Mouse (Mus musculus): ENCODE results near the gene 2410002F23Rik. TPM values are rescaled to one million over a fixed set of nuclear protein-coding genes. Genes with fewer than 3 reads are reported as not detected.
A peak's percentile ranks its signal among the peaks of the same experiment; 100 is the strongest.

Gene 2410002F23Rik
- polyA plus RNA-seq, 1 experiment: 40.9 TPM

DNA sequence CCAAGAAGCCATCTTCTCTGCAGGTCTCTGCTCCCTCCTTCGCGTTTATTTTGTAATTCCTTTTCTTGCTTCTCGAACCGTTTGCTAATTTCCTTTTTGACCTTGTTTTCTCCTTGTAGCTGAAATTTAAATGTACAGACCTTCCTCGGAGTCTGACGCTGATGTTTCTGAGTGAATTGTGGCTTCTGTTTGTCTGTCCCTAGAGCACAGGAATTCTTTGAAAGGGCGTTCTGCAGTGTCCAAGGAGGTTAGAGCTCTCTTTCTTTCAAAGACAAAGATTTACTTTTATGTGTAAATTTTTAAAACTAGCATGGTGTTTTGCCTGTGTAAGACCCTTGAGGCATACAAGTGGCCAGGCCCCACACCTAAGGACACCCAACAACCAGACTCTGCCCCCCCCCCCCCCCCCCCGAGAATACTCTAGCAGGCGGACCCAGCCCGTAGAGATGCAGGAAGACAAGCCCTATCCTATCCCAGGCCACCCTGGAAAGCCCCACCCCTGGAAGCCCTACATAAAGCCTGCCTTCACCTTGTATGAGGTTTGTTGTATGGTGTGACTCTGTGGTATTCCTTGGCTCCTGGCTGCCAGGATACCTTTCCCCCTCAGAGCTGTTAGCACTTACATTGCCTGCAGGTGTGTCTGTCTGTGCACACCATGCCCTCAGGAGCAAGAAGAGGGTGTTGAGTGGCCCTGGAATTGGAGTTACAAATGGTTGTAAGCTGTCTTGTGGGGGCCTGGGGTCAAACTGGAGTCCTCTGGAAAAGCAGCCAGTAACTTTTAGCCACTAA, 30.1 kb downstream of the 2410002F23Rik start:
- Histone ChIP-seq H3K4me2 (ENCODE audit: low read depth) (no peak overlapping the region), H3K79me2 (ENCODE audit: control insufficient read depth, insufficient read depth) (no peaks in the 10 kb centered on the region), H3K27me3 (ENCODE audit: control insufficient read depth, insufficient read depth, insufficient read length) (peaks cover 58% of the 10 kb centered on the region)

DNA sequence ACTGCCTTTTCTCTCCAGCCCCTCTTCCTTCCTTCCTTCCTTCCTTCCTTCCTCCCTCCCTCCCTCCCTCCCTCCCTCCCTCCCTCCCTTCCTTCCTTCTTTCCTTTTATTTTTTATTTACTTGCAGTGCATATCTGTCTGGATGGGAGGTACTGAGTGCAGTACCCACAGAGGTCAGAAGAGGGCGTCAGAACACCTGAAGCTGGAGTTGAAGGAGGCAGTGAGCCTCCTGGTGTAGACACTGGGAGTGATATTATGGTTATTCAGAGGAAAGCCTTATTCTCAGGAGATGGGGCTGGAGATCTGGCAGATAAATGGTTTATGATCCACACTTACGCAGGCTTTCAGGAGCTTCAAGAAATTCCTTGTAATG, 30.7 kb downstream of the 2410002F23Rik start:
- TF ChIP-seq TCF12 (IDR thresholded peaks at IDR 0.05; ENCODE audit: insufficient read depth, poor library complexity, severe bottlenecking) (no peak), MYOD1 (IDR thresholded peaks at IDR 0.05; ENCODE audit: control insufficient read depth in 1 of 3, insufficient read length in 2 of 3, low read depth in 2 of 3) (no peak)
- Histone ChIP-seq H3K79me2 (ENCODE audit: control insufficient read depth, insufficient read depth) (no peaks in the 10 kb centered on the region), H3K36me3 (ENCODE audit: control insufficient read depth, insufficient read depth) (no peaks in the 10 kb centered on the region), H3ac (ENCODE audit: control insufficient read depth, insufficient read length) (no peak overlapping the region), H3K4me3 (no peak overlapping the region), H3K4me2 (ENCODE audit: low read depth) (no peak overlapping the region), H3K27me3 (ENCODE audit: control insufficient read depth, insufficient read depth, insufficient read length) (peaks cover 58% of the 10 kb centered on the region)

More for the DNA sequence above, 30.1 kb downstream of the 2410002F23Rik start:
- no peaks in the 10 kb centered on the region for H3K36me3 ChIP-seq (ENCODE audit: control insufficient read depth, insufficient read depth)
- TF ChIP-seq TCF12 (IDR thresholded peaks at IDR 0.05; ENCODE audit: insufficient read depth, poor library complexity, severe bottlenecking) (no peak), POLR2AphosphoS2 (IDR thresholded peaks at IDR 0.05; ENCODE audit: insufficient read length, low read depth) (no peak), MYOD1 (IDR thresholded peaks at IDR 0.05; ENCODE audit: control insufficient read depth in 1 of 3, insufficient read length in 2 of 3, low read depth in 2 of 3) (no peak), MYOG (IDR thresholded peaks at IDR 0.05; ENCODE audit: control insufficient read depth in 1 of 3, insufficient read depth in 1 of 3, insufficient read length in 2 of 3, low read depth in 2 of 3) (no peak), E2F4 (IDR thresholded peaks at IDR 0.05; ENCODE audit: insufficient read depth) (no peak), POLR2A (IDR thresholded peaks at IDR 0.05; ENCODE audit: insufficient read length, low read depth) (no peak), SRF (IDR thresholded peaks at IDR 0.05; ENCODE audit: control insufficient read depth, insufficient read length, low read depth) (no peak), CEBPB (IDR thresholded peaks at IDR 0.05; ENCODE audit: insufficient read depth, poor library complexity, severe bottlenecking) (no peak), TCF3 (IDR thresholded peaks at IDR 0.05; ENCODE audit: insufficient read length, low read depth) (no peak), MAX (IDR thresholded peaks at IDR 0.05; ENCODE audit: low read depth) (no peak), USF1 (IDR thresholded peaks at IDR 0.05; ENCODE audit: low read depth) (no peak)
- H3K4me3 ChIP-seq: no peak overlapping the region
- H3ac ChIP-seq (ENCODE audit: control insufficient read depth, insufficient read length): no peak overlapping the region

DNA sequence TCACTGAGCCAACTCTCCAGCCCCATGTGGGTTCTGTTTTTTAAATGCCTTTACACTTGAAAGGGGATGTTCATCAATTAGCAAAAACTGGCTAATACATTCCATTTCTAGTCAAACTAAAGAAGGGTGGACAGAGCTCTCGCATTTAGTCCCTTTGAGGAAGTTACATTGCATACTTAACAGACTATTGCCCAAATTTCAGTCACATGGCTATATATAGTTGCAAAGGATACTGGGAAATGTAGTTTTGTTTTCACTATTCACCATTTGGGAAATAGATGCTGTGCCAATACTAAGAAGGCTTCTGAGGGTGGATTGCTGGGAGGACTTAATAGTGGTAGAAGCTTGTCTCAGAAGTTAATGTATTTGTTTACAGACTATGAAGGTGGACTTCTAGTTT, 34.4 kb downstream of the 2410002F23Rik start:
- TF ChIP-seq USF1 (IDR thresholded peaks at IDR 0.05; ENCODE audit: low read depth) (peak; percentile 52), MYOD1 (IDR thresholded peaks at IDR 0.05; ENCODE audit: control insufficient read depth in 1 of 3, insufficient read length in 2 of 3, low read depth in 2 of 3) (no peak)
- Histone ChIP-seq H3K4me2 (ENCODE audit: low read depth) (no peak overlapping the region), H3K27me3 (ENCODE audit: control insufficient read depth, insufficient read depth, insufficient read length) (peaks cover 36% of the 10 kb centered on the region), H3K79me2 (ENCODE audit: control insufficient read depth, insufficient read depth) (no peaks in the 10 kb centered on the region), H3K36me3 (ENCODE audit: control insufficient read depth, insufficient read depth) (no peaks in the 10 kb centered on the region), H3ac (ENCODE audit: control insufficient read depth, insufficient read length) (no peak overlapping the region), H3K4me3 (no peak overlapping the region)

DNA sequence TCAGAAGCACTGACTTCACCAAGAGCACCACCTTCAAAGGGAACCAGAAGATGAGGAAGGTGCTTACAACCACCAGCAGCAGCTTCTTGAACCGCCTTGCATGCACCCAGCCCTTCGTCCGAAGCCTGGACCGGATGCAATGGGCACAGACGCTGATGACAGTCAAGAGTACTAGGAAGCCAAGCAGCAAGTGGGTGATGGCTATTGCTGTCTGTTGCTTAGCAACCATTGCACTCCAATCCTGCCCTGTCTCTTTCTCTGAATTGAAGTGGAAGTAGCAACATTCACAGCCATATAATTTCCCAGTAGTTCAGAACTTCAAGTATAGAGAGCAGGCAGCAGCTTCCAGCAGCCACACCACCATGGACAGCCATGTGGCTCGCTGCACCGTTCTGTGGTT, 35.1 kb downstream of the 2410002F23Rik start:
- H3K79me2 ChIP-seq (ENCODE audit: control insufficient read depth, insufficient read depth): no peaks in the 10 kb centered on the region
- TF ChIP-seq SRF (IDR thresholded peaks at IDR 0.05; ENCODE audit: control insufficient read depth, insufficient read length, low read depth): no peak
- no peak overlapping the region for H3ac ChIP-seq (ENCODE audit: control insufficient read depth, insufficient read length)
- no peaks in the 10 kb centered on the region for H3K36me3 ChIP-seq (ENCODE audit: control insufficient read depth, insufficient read depth)
- no peak overlapping the region for H3K4me2 ChIP-seq (ENCODE audit: low read depth)
- peaks cover 36% of the 10 kb centered on the region for H3K27me3 ChIP-seq (ENCODE audit: control insufficient read depth, insufficient read depth, insufficient read length)
- H3K4me3 ChIP-seq: no peak overlapping the region

DNA sequence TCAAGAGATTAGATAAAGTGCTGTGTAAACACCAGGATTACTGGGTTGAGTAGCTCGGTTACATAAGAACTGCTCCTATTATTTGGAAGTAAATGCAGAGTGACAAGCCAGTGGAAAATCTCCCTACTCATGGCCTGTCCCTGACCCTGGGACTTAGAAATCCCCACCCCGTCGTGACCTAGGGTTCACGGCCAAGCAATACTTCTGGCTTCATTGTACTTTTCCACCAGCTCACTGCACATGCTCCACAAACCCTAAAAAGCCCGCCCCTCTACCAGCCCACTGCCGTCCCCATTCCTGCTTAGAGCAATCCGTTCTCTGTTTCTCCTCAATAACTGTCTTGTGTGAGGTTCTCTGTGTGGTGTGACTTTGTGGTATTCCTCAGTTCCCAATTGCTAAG, 41.2 kb downstream of the 2410002F23Rik start:
- H3K4me2 ChIP-seq (ENCODE audit: low read depth): no peak overlapping the region
- no peaks in the 10 kb centered on the region for H3K36me3 ChIP-seq (ENCODE audit: control insufficient read depth, insufficient read depth)
- no peaks in the 10 kb centered on the region for H3K79me2 ChIP-seq (ENCODE audit: control insufficient read depth, insufficient read depth)
- H3ac ChIP-seq (ENCODE audit: control insufficient read depth, insufficient read length): no peak overlapping the region
- peaks cover 22% of the 10 kb centered on the region for H3K27me3 ChIP-seq (ENCODE audit: control insufficient read depth, insufficient read depth, insufficient read length)
- TF ChIP-seq SRF (IDR thresholded peaks at IDR 0.05; ENCODE audit: control insufficient read depth, insufficient read length, low read depth): no peak
- TF ChIP-seq REST (IDR thresholded peaks at IDR 0.05; ENCODE audit: insufficient read depth, insufficient read length): no peak
- TF ChIP-seq POLR2A (IDR thresholded peaks at IDR 0.05; ENCODE audit: insufficient read length, low read depth): no peak
- H3K4me3 ChIP-seq: no peak overlapping the region

DNA sequence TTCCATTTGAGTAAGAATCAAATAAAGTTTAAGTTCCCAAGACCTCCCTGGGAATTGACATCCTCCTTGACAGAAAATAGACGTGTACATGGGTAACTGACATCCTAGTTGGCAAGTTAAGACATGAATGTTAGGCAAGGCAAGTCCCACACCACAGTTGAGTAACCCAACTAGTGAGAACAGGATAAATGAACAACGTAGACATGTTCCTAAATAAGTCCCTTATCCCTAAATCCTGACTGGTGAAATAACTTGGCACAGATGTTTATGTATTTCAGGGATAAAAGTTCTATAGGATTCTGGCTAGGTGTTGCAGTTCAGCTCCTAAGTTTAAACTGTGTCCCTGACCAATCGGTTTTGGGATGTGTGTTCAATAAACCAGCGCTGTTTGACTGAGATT, 44.5 kb downstream of the 2410002F23Rik start:
- no peak overlapping the region for H3K4me2 ChIP-seq (ENCODE audit: low read depth)
- no peak overlapping the region for H3K4me3 ChIP-seq
- peaks cover 12% of the 10 kb centered on the region for H3K27me3 ChIP-seq (ENCODE audit: control insufficient read depth, insufficient read depth, insufficient read length)
- no peak for TF ChIP-seq E2F4 (IDR thresholded peaks at IDR 0.05; ENCODE audit: insufficient read depth)
- no peak for TF ChIP-seq CEBPB (IDR thresholded peaks at IDR 0.05; ENCODE audit: insufficient read depth, poor library complexity, severe bottlenecking)
- no peak for TF ChIP-seq TCF12 (IDR thresholded peaks at IDR 0.05; ENCODE audit: insufficient read depth, poor library complexity, severe bottlenecking)
- no peak for TF ChIP-seq MYOG (IDR thresholded peaks at IDR 0.05; ENCODE audit: control insufficient read depth in 1 of 3, insufficient read depth in 1 of 3, insufficient read length in 2 of 3, low read depth in 2 of 3)
- no peak for TF ChIP-seq POLR2A (IDR thresholded peaks at IDR 0.05; ENCODE audit: insufficient read length, low read depth)
- TF ChIP-seq REST (IDR thresholded peaks at IDR 0.05; ENCODE audit: insufficient read depth, insufficient read length): no peak
- no peak for TF ChIP-seq USF1 (IDR thresholded peaks at IDR 0.05; ENCODE audit: low read depth)
- TF ChIP-seq POLR2AphosphoS2 (IDR thresholded peaks at IDR 0.05; ENCODE audit: insufficient read length, low read depth): no peak
- TF ChIP-seq MYOD1 (IDR thresholded peaks at IDR 0.05; ENCODE audit: control insufficient read depth in 1 of 3, insufficient read length in 2 of 3, low read depth in 2 of 3): no peak
- TF ChIP-seq MAX (IDR thresholded peaks at IDR 0.05; ENCODE audit: low read depth): no peak
- no peak overlapping the region for H3ac ChIP-seq (ENCODE audit: control insufficient read depth, insufficient read length)
- H3K79me2 ChIP-seq (ENCODE audit: control insufficient read depth, insufficient read depth): no peaks in the 10 kb centered on the region
- no peaks in the 10 kb centered on the region for H3K36me3 ChIP-seq (ENCODE audit: control insufficient read depth, insufficient read depth)

All from myocyte (in vitro differentiated cells).